Mouse (Mus musculus): Measurements from ENCODE around the gene Camta1.

Camta1 gene

DNA sequence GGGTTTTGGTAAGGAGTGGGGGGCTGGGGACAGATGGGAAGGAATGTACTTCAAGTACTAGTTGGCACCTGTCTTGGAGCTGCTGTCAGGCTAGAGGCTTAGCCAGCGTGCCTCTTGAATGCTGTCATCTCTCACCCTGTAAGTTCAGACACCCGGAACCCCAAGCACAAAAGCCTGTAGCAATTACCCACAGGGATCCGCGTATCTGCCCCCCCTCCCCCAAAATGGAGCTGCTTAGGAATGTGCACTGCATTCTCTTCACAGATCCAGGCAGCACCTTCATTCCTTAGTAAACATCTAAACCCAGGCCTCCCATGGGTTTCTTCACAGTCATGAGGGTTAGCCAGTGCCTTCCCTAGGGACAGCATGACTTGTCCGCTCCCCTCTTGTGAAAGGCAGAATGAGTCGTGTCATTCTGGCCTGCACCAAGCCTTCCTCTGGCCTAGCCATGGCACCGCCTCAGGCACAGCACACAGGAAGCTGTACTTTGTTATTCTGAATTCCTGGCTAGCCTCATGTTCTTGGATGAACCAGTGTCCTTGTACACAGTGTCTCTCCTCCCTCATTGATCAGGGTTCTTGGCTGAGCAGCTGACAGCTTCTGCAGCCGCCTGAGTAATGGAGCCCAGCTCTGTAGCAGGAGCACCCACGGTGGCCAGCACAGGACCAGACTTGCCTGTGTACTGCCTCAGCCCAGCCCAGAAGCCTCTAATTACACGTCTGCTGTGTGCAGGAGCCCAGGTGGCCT, 990.1 kb downstream of the Camta1 start:
- no peak for DNase-seq

DNA sequence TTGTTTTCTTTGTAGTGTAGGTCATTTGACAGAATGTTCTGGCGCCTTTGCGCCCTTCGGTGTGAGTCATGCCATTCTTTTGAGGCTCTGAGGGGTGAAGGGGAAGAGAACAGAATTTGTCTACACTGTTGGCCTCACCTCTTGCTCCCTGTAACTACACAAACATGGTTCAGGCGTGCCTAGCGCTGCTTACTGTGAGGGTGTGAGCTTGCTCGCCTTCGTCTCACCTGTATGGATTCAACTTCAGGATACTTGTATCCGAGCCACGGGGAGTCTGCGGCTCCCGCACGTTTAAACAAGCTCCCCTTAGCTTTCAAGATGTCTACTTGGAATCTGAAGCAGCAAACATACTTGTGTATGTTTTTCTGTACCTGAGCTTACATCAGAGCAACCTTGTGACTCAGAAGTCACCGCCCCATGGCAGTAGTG, 990.7 kb downstream of the Camta1 start:
- DNase-seq: no peak

DNA sequence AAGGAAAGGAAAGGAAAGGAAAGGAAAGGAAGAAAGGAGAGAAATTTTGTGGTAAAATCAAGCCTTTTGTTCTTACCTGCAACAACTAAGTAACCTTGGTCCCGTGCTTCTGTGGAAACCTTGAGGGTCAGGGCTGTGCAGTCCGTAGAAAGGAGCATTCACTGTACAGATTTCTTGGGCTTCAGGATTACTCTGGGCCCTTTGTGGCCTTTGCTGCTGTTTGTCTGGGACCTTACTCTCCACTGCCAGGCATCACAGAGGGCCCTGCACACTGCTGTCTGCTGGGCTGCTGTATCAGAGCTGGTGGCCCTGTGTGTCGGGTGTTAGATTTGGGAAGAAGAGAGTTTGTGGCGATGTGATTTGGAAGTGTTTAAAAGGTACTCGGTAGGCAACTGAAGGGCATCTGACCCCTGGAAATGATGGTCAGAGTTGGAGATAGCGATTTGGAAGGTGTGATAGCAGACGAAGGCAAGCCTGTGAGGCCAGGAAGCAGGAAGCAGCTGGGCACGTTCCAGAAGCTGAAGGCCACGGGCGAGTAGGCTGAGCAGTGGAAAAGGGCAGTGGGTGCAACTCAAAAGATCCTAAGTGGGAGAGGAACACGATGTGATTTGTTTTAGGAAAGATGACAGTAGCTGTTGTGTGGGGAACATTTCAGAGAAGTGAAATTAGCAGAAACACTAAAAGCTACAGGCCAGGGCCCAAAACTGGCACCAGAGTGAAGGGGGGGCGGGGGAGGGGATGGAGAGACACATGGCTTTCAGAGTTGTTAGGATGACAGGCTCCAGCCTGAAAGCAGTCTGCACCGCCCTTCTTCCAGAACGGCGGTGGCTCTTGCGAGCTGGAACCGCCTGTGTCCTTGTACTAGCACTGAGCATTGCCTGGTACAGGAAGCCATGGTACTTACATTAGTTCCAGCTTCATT, 992.1 kb downstream of the Camta1 start:
- no peak for DNase-seq

DNA sequence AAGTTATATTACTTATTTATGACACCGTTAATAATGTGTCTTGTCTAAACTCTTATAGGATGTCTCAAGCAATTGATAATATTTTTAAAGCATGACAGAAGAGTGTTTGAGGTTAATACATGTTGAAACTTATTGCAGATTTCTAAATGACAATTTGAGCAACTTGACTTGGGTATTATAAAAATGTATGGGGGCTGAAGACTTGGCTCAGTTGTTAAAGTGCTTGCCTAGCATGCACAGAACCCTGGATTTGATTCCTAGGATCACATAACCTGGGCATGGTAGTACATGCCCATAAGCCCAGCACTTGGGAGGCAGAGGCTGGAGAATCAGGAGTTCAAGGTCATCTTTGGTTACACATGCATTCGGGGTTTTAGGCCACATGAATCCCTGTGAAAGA, 992.8 kb downstream of the Camta1 start:
- DNase-seq: no peak

DNA sequence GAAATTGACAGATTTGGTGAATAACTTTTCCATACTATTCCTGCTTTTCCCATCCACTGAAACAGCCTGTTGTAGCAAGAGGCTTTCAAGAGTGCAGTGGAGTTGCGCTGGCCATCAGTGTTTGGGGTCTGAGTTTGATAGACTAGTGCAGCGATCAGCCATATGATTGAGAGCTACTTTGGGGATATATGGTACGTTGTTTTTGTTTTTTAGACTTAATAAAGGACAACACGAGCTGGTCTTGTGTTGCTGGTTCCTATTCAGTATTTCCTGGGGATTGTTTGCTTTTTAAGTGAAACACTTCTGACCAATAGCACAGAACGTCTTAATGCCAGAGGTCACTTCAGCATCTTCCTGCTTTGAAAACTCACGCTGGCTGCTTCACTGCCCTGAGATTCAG, 993.5 kb downstream of the Camta1 start:
- DNase-seq: no peak

Measured in B cell, adult 2 months (primary cell).